Mouse (Mus musculus): ENCODE data around the gene Serpinb9. TPM values are rescaled to one million over a fixed set of nuclear protein-coding genes. Genes with fewer than 3 reads are reported as not detected.
A peak's percentile ranks its signal among the peaks of the same experiment; 100 is the strongest.
"Not testable (repeated sequence)": the region's sequence is repeated elsewhere in the genome, so short reads cannot be mapped to it uniquely, and the experiment has no call there.

Gene Serpinb9
- total RNA-seq (2021), result 1 to 10 TPM; 4.0 to 4.7 TPM

GRCm38 (mm10) chr13:33002950-33003349 is at the start of gene Serpinb9:
TSS of gene Serpinb9 (plus strand) at chr13:33003250.
- DNase-seq (ENCODE audit: low spot score in 2 of 2), result no peak
- intact Hi-C loops (cut with DNase I), result loop anchor here (5.0 kb wide), 1 partner anchor 74 kb away; the partner anchor contains the start of gene Serpinb1b

- no peak for DNase-seq (ENCODE audit: low spot score in 2 of 2)
- intact Hi-C loops (cut with DNase I), result no loop called here
Measured at GRCm38 (mm10) chr13:32956537-32956936, 46.5 kb upstream of the Serpinb9 start.

GRCm38 (mm10) chr13:32957917-32958316 is 45.1 kb upstream of the Serpinb9 start:
- intact Hi-C loops (cut with DNase I), result no loop called here
- no peak for DNase-seq (ENCODE audit: low spot score in 2 of 2)

DNA sequence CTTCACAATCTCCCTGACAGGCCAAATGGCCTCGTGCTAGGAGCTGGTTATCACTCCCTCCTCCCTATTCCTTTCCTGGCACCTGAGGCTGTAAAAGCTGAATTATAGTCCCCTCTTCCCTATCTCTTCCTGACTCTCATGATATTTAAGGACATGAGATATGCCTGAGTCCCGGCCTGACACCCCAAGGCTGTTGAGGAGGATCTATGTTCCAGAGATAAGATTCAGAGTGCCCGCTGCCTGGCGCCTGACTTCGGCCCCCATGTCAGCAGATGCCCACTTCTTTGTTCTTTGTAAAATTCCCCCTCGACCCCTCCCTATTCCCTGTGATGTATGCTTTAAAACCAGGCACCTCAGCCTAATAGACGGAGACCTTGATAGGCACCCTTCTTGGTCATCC is 44.5 kb upstream of the Serpinb9 start:
- intact Hi-C loops (cut with DNase I); DNase-seq (ENCODE audit: low spot score in 2 of 2): not testable (repeated sequence)

DNA sequence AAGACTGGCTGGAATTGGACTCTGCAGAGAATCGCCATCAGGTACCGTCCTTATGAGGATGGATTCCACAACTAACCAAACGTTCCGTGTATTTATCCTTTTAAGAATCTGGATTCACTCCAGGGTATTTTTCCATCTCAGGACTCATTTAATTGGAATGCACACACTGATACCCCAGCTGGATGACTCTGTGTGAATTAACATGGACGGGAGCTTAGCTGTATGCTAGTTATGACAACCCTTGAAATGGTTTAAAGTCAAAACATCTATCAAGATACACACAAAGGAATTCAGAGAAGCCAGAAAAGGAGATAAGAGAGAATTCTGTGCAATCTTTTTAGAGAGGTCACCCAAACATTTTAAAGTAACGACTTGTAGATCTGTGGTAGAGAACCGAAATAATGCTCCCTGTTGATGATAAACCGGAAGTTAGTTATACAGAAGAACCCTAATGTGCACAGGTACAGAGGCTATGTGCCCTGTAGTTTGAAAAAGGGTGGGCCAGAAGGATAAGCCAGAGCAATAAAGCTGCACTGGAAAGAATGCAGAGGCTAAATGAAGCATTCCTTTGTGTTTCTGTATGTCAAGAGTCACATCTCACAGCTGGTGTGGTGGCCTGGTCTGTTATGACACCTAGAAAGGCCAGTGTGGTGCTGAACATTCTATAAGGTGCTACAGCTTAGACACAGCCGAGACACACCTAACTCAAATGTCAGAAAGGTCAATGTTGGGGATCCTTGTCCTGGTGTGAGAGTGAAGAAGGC is 38.9 kb upstream of the Serpinb9 start:
- intact Hi-C loops (cut with DNase I), result no loop called here
- DNase-seq (ENCODE audit: low spot score in 2 of 2), result no peak

DNA sequence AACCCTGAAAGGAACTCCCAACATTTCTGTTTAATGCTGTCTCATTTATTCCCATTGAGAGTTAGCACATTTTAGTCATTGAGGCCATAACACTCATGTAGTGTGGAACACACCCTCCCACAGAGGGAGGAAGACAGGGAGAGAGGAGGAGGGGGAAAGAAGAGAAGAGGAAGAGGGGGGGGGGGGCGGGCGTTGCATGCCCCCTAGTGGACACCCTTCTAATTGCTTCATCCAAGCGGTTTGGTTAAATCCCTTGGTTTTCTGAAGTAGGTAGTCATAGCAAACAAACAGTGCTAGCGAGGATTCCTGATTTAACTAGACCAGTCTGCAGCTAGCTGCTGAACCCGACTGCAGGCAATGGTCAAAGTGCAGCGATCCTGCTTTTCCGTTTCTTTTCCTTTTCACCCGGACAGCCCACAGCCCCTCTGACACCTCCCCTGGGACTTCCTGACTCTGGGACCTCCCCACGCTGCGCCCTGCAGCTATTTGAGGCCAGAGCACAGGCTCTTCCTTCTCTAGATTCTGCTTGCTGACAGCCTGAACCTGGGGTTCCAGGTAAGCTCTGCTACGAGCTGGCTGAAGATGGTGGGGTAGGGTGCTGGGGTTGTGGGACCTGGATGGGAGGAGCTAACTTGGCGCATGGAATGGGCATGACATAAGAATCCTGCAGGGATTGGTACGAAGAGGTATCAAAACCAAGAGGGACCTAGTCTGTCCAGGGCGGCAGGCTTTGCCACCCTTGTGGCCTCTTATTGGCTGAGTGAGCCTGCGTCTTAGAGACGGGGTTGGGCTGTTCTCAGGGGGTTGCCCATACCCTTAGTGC is 37.9 kb upstream of the Serpinb9 start, which contains the start of gene Serpinb6b:
Gene Serpinb6b, plus strand, starts transcription at position 221 of the 823 bp plus-strand sequence.
- peak; percentile 3 to 6 for DNase-seq (ENCODE audit: low spot score in 2 of 2)
- intact Hi-C loops (cut with DNase I), result no loop called here

- no peak for DNase-seq (ENCODE audit: low spot score in 2 of 2)
- intact Hi-C loops (cut with DNase I), result no loop called here
Measured at GRCm38 (mm10) chr13:32966116-32966515, 36.9 kb upstream of the Serpinb9 start.

GRCm38 (mm10) chr13:32967233-32967632 is 35.8 kb upstream of the Serpinb9 start:
- intact Hi-C loops (cut with DNase I), result no loop called here
- DNase-seq (ENCODE audit: low spot score in 2 of 2), result no peak

DNA sequence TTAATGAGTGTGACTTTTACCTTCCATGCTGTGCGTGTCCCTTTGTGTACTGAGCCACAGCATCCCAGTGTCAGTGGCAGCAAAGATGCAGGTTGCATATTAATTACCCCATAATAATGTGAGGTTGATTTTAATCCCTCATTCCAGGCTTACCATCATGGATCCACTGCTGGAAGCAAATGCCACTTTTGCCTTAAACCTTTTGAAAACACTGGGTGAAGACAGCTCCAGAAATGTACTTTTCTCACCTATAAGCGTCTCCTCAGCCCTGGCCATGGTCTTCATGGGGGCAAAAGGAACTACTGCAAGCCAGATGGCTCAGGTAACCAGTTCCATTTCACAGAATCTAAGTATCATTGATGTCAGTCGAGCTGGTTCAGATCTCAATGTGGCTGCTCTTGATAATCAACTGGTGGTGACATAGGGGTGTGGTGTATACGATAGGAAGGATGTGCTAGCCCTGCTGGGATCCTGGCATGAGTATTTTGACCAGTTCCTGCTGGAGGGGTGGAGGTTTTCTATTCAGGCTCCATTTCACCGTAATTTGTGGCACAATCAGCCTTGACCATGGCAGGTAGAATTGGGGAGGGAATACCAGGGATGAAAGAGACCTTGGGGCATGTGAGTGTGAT is 34.6 kb upstream of the Serpinb9 start:
- intact Hi-C loops (cut with DNase I), result no loop called here
- no peak for DNase-seq (ENCODE audit: low spot score in 2 of 2)

- intact Hi-C loops (cut with DNase I), result no loop called here
- no peak for DNase-seq (ENCODE audit: low spot score in 2 of 2)
Measured at GRCm38 (mm10) chr13:32968996-32969640, 33.9 kb upstream of the Serpinb9 start.

DNA sequence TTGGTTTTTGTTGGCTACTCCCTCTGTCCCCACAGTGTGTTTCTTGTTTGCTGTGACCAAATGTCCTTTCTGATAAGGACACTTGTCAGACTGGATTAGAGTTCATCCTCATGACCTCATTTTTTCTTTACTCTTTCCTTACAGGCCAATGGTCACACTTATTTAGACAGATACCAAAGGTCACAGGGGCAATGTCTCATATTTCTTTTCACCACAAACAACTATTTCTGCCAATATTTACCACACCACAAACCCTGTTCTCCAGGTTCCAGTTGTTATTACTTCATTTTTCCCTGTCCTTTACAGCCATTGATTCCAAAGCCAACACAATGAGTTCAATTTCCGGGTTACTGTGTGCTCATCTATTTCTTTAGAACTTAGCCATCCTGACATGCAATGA is 33.4 kb upstream of the Serpinb9 start:
- intact Hi-C loops (cut with DNase I), result no loop called here
- no peak for DNase-seq (ENCODE audit: low spot score in 2 of 2)

DNA sequence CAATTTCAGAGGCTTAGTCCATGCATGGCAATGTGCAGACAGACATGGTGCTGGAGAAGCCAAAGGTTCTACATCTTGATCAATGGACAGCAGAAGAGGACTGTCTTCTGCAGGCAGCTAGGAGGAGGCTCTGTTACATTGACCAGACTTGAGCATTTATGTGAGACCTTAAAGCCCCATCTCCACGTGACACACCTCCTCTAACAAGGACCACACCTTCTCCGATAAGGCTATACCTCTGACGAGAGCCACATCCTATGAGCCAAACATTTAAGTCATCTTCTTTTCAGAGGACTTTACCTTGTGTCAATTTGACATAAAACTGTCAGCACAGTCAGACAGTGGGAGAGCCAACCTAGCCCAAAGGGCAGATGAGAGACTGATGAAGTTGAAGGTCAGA is 32.3 kb upstream of the Serpinb9 start:
- no peak for DNase-seq (ENCODE audit: low spot score in 2 of 2)
- intact Hi-C loops (cut with DNase I), result no loop called here

- intact Hi-C loops (cut with DNase I), result no loop called here
- DNase-seq (ENCODE audit: low spot score in 2 of 2), result no peak
Measured at GRCm38 (mm10) chr13:32974268-32974667, 28.8 kb upstream of the Serpinb9 start.

- DNase-seq (ENCODE audit: low spot score in 2 of 2), result no peak
- intact Hi-C loops (cut with DNase I), result no loop called here
Measured at GRCm38 (mm10) chr13:32974889-32975460, 28.1 kb upstream of the Serpinb9 start.

- intact Hi-C loops (cut with DNase I), result no loop called here
- no peak for DNase-seq (ENCODE audit: low spot score in 2 of 2)
Measured at GRCm38 (mm10) chr13:32975710-32976109, 27.3 kb upstream of the Serpinb9 start.

DNA sequence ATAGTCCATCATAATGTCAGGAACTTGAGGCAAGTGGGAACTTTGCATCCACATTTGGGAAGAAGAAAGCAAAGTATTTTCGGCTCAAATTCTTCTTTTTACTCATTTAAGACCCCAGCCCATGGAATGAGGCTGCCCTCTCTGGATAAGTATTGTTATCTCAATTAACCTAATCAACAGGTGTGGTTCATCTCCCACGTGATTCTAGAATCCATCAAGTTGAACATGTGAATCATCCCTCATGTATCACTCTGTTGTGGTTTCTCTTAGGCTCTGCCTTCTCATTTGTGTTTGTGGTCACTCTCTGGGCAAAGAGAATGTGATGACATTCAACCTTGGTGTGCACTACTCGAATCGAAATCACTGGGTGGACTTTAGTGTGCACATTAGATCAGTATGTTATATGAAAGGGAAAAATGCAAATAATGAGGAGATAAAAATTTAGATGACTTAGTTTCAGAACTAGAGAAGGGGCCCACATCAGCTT is 20.5 kb upstream of the Serpinb9 start:
- intact Hi-C loops (cut with DNase I), result no loop called here
- no peak for DNase-seq (ENCODE audit: low spot score in 2 of 2)

- intact Hi-C loops (cut with DNase I), result no loop called here
- DNase-seq (ENCODE audit: low spot score in 2 of 2), result no peak
Measured at GRCm38 (mm10) chr13:32986256-32986655, 16.8 kb upstream of the Serpinb9 start.

DNA sequence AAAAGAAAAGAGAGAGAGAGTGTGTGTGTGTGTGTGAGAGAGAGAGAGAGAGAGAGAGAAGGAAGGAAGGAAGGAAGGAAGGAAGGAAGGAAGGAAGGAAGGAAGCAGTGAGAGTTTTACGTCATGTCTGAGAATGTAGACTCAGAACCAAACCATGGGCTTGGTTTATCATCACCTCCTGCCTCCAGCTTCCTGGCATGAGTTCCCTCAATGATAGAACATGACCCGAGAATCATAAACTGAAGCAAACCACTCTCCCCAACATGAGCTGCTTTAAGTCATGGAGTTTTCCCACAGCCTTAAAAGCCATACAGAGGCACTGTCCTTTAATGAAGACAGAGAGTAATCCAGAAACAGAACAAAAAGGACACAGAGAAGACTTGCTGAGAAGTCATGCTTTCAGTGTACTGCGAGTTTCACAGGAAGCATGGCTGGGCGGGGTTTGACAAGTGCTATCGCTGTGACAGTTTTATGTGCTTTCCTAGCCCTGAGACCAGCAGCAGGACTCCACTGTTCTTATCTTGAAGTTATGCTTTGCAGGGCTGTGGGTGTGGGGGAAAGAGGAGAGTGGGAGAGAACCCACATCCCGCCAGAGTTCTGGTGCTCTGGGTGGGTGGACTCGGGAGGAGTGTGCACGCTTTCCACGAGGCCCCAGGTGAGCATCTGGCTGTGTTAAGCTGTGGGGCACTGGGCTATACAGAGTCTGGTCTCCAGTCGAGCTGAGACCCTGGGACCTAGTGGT is 9.7 kb upstream of the Serpinb9 start:
- intact Hi-C loops (cut with DNase I), result no loop called here
- no peak for DNase-seq (ENCODE audit: low spot score in 2 of 2)

- intact Hi-C loops (cut with DNase I), result no loop called here
- DNase-seq (ENCODE audit: low spot score in 2 of 2), result no peak
Measured at GRCm38 (mm10) chr13:32993894-32994242, 9.2 kb upstream of the Serpinb9 start.

Measured in left cerebral cortex, postnatal 25 days (tissue).